Mouse (Mus musculus): ENCODE measurements around the gene Olfr1155. TPM values are rescaled to one million over a fixed set of nuclear protein-coding genes. Genes with fewer than 3 reads are reported as not detected.

The Olfr1155 gene
- polyA plus RNA-seq, 1 experiment: not detected

DNA sequence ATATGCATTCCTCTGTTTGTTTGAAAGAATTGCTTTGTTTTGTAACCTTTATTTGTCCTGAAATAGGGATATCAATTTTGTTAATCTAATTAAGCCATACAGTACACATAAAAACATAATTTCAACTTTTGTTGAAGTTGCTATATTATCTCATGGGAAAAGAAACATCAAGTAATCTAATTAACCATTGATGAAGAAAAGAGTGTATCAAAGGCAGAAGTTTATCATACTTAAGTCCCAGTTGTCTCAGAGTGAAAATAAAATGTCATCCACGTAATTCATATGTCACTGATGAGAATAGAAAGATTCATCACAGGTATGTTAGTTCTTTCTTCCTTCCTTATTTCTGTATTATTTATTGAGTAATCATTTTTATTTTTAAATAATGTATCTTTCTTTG, 50.3 kb downstream of the Olfr1155 start, which contains the start of gene Olfr1153:
Olfr1153 (plus strand) TSS at position 301 of the 400 bp plus-strand sequence.
- no peaks in the 10 kb centered on the region for H3K36me3 ChIP-seq (ENCODE audit: control insufficient read depth, insufficient read depth, low read length, poor library complexity, severe bottlenecking)
- H3K9ac ChIP-seq (ENCODE audit: low read depth, poor library complexity, severe bottlenecking): no peak within 1 kb of the TSS
- H3K9me3 ChIP-seq (replicated peaks; ENCODE audit: control insufficient read depth, insufficient read depth, low read length, poor library complexity, severe bottlenecking): no peaks in the 10 kb centered on the region
- H3K27me3 ChIP-seq (ENCODE audit: control insufficient read depth, insufficient read depth, low read length, poor library complexity, severe bottlenecking): no peaks in the 10 kb centered on the region
- no peak within 1 kb of the TSS for H3K4me3 ChIP-seq (ENCODE audit: low read depth, low read length)
- no peak for TF ChIP-seq EP300 (IDR thresholded peaks at IDR 0.05; ENCODE audit: insufficient read depth, low read depth, low read length)
- TF ChIP-seq POLR2A (IDR thresholded peaks at IDR 0.05; ENCODE audit: insufficient read depth, low read length): no peak
- TF ChIP-seq CTCF (IDR thresholded peaks at IDR 0.05; ENCODE audit: low read depth, low read length): no peak
- no peaks in the 10 kb centered on the region for H3K4me1 ChIP-seq (ENCODE audit: control insufficient read depth, insufficient read depth, low read length)
- H3K27ac ChIP-seq (ENCODE audit: insufficient read depth, low read length): no peak within 1 kb of the TSS

Other genes with a start within 250 kb of the Olfr1155 start
- not detected in 2 replicates for gene Olfr1137, start 232.0 kb downstream of the Olfr1155 start, polyA plus RNA-seq (2011; ENCODE audit: insufficient read depth, insufficient read length, low read depth, missing spikeins)
- not detected in 2 replicates for gene Olfr1138, start 205.2 kb downstream of the Olfr1155 start, polyA plus RNA-seq (2011; ENCODE audit: insufficient read depth, insufficient read length, low read depth, missing spikeins)
- gene Olfr1140, start 201.4 kb downstream of the Olfr1155 start, polyA plus RNA-seq (2011; ENCODE audit: insufficient read depth, insufficient read length, low read depth, missing spikeins): not detected in 2 replicates
- not detected in 2 replicates for gene Olfr1141, start 191.1 kb downstream of the Olfr1155 start, polyA plus RNA-seq (2011; ENCODE audit: insufficient read depth, insufficient read length, low read depth, missing spikeins)
- not detected in 2 replicates for gene Olfr152, start 165.7 kb downstream of the Olfr1155 start, polyA plus RNA-seq (2011; ENCODE audit: insufficient read depth, insufficient read length, low read depth, missing spikeins)
- not detected in 2 replicates for gene Olfr1143, start 144.5 kb downstream of the Olfr1155 start, polyA plus RNA-seq (2011; ENCODE audit: insufficient read depth, insufficient read length, low read depth, missing spikeins)
- not detected in 2 replicates for gene Olfr1145, start 135.3 kb downstream of the Olfr1155 start, polyA plus RNA-seq (2011; ENCODE audit: insufficient read depth, insufficient read length, low read depth, missing spikeins)
- gene Olfr1148, start 114.6 kb downstream of the Olfr1155 start, polyA plus RNA-seq (2011; ENCODE audit: insufficient read depth, insufficient read length, low read depth, missing spikeins): not detected in 2 replicates
- gene Olfr1150-ps1, start 101.1 kb downstream of the Olfr1155 start, polyA plus RNA-seq (2011; ENCODE audit: insufficient read depth, insufficient read length, low read depth, missing spikeins): not detected in 2 replicates
- not detected in 2 replicates for gene Olfr1151, start 89.3 kb downstream of the Olfr1155 start, polyA plus RNA-seq (2011; ENCODE audit: insufficient read depth, insufficient read length, low read depth, missing spikeins)
- gene Olfr1152, start 78.6 kb downstream of the Olfr1155 start, polyA plus RNA-seq (2011; ENCODE audit: insufficient read depth, insufficient read length, low read depth, missing spikeins): not detected in 2 replicates
- not detected in 2 replicates for gene Olfr1153, start 50.2 kb downstream of the Olfr1155 start, polyA plus RNA-seq (2011; ENCODE audit: insufficient read depth, insufficient read length, low read depth, missing spikeins)
- not detected in 2 replicates for gene Olfr1154, start 40.0 kb downstream of the Olfr1155 start, polyA plus RNA-seq (2011; ENCODE audit: insufficient read depth, insufficient read length, low read depth, missing spikeins)
- gene Olfr1156, start 8.0 kb upstream of the Olfr1155 start, polyA plus RNA-seq (2011; ENCODE audit: insufficient read depth, insufficient read length, low read depth, missing spikeins): not detected in 2 replicates
- gene Olfr1157, start 23.2 kb upstream of the Olfr1155 start, polyA plus RNA-seq (2011; ENCODE audit: insufficient read depth, insufficient read length, low read depth, missing spikeins): not detected in 2 replicates
- not detected in 2 replicates for gene Olfr74, start 29.5 kb upstream of the Olfr1155 start, polyA plus RNA-seq (2011; ENCODE audit: insufficient read depth, insufficient read length, low read depth, missing spikeins)
- not detected in 2 replicates for gene Olfr1158, start 45.0 kb upstream of the Olfr1155 start, polyA plus RNA-seq (2011; ENCODE audit: insufficient read depth, insufficient read length, low read depth, missing spikeins)
- gene Olfr1160, start 63.1 kb upstream of the Olfr1155 start, polyA plus RNA-seq (2011; ENCODE audit: insufficient read depth, insufficient read length, low read depth, missing spikeins): not detected in 2 replicates
- gene Olfr1161, start 77.6 kb upstream of the Olfr1155 start, polyA plus RNA-seq (2011; ENCODE audit: insufficient read depth, insufficient read length, low read depth, missing spikeins): not detected in 2 replicates
- gene Olfr73, start 92.6 kb upstream of the Olfr1155 start, polyA plus RNA-seq (2011; ENCODE audit: insufficient read depth, insufficient read length, low read depth, missing spikeins): not detected in 2 replicates
- not detected in 2 replicates for gene Olfr1162, start 106.0 kb upstream of the Olfr1155 start, polyA plus RNA-seq (2011; ENCODE audit: insufficient read depth, insufficient read length, low read depth, missing spikeins)
- gene Olfr1163, start 126.7 kb upstream of the Olfr1155 start, polyA plus RNA-seq (2011; ENCODE audit: insufficient read depth, insufficient read length, low read depth, missing spikeins): not detected in 2 replicates
- gene Olfr1164, start 148.8 kb upstream of the Olfr1155 start, polyA plus RNA-seq (2011; ENCODE audit: insufficient read depth, insufficient read length, low read depth, missing spikeins): not detected in 2 replicates
- not detected in 2 replicates for gene Olfr1166, start 183.1 kb upstream of the Olfr1155 start, polyA plus RNA-seq (2011; ENCODE audit: insufficient read depth, insufficient read length, low read depth, missing spikeins)
- not detected in 2 replicates for gene Olfr1167, start 210.1 kb upstream of the Olfr1155 start, polyA plus RNA-seq (2011; ENCODE audit: insufficient read depth, insufficient read length, low read depth, missing spikeins)
- gene Olfr1168, start 236.7 kb upstream of the Olfr1155 start, polyA plus RNA-seq (2011; ENCODE audit: insufficient read depth, insufficient read length, low read depth, missing spikeins): not detected in 2 replicates